Mouse (Mus musculus): ENCODE measurements at regions not wholly inside any gene's neighbourhood (a gene's known extent, or its start where the extent isn't known, plus 50 kb on each side); places are given as distances from the start of the nearest gene placed in this dataset.

DNA sequence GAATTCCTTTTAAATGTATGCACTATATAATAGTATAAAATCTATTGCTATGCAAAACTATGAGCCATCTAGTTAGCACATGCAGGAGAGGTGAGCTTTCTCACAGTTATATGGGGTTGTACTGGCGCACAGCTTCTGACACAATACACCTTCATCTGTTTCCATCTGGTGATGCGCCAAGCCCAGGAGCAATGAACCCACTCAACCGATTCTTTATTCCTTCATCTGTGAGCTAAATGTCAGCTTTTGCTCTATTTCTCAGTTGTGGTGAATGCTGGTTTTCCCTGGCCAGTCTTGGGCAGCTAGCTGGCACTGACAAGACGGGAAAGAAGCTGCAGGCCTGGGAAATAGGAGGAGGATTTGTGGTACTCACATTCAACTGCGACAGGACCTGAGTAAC is 225.4 kb downstream of the Gm19410 start:
- TF ChIP-seq CTCF (conservative IDR thresholded peaks at IDR 0.05; ENCODE audit: insufficient read depth, insufficient read length, low read depth, low read length) (no peak), POLR2A (IDR thresholded peaks at IDR 0.05; ENCODE audit: low read depth, low read length) (no peak)
- Histone ChIP-seq H3K27ac (ENCODE audit: insufficient read depth, low read depth, low read length) (no peak overlapping the region), H3K4me1 (ENCODE audit: control insufficient read depth, insufficient read depth, low read length) (no peaks in the 10 kb centered on the region), H3K4me3 (ENCODE audit: insufficient read depth, low read depth, low read length) (no peak overlapping the region), H3K27me3 (replicated peaks; ENCODE audit: control insufficient read depth, insufficient read depth, low read length) (no peaks in the 10 kb centered on the region), H3K36me3 (ENCODE audit: control insufficient read depth, insufficient read depth, low read length) (no peaks in the 10 kb centered on the region)
- 88% methylated on average over 5 of the region's 5 CpGs for WGBS
- DNase-seq = no peak

DNA sequence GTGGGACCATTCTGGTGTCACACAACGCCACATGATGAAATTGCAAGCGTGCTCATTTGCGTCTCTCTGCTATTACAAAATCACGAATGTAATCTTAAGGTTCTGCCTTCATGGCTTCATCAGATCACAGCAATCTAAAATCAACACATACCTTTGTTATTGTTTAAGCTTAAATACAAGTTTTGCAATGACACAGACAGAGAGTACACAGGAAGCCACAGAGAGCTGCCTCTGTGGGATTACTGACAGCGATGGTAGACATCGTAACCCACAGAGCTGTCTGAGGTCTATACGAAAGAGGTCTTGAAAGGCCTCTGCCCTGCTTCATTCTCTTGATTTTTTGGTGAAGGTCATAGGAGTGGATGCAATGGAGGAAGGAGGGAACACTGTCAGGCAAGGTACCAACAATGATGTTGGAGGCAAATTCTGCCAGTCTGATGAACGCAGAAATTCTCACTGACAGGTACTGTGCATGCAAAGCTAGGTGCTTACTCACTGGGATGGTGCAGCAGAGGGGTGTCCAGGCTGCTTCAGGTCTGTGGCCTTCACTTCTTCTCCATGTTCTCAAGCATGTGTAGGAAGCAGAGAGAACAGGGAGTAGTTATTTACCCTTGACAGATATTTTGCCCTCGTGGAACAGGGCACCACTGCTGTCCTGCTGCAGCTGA is 226.5 kb downstream of the Gm19410 start:
- Histone ChIP-seq H3K4me3 (ENCODE audit: insufficient read depth, low read depth, low read length) (no peak overlapping the region), H3K4me1 (ENCODE audit: control insufficient read depth, insufficient read depth, low read length) (no peaks in the 10 kb centered on the region), H3K27ac (ENCODE audit: insufficient read depth, low read depth, low read length) (no peak overlapping the region), H3K27me3 (replicated peaks; ENCODE audit: control insufficient read depth, insufficient read depth, low read length) (no peaks in the 10 kb centered on the region), H3K36me3 (ENCODE audit: control insufficient read depth, insufficient read depth, low read length) (no peaks in the 10 kb centered on the region)
- WGBS = 89% methylated on average over 9 of the region's 9 CpGs
- no peak for DNase-seq
- no peak for TF ChIP-seq CTCF (conservative IDR thresholded peaks at IDR 0.05; ENCODE audit: insufficient read depth, insufficient read length, low read depth, low read length)

DNA sequence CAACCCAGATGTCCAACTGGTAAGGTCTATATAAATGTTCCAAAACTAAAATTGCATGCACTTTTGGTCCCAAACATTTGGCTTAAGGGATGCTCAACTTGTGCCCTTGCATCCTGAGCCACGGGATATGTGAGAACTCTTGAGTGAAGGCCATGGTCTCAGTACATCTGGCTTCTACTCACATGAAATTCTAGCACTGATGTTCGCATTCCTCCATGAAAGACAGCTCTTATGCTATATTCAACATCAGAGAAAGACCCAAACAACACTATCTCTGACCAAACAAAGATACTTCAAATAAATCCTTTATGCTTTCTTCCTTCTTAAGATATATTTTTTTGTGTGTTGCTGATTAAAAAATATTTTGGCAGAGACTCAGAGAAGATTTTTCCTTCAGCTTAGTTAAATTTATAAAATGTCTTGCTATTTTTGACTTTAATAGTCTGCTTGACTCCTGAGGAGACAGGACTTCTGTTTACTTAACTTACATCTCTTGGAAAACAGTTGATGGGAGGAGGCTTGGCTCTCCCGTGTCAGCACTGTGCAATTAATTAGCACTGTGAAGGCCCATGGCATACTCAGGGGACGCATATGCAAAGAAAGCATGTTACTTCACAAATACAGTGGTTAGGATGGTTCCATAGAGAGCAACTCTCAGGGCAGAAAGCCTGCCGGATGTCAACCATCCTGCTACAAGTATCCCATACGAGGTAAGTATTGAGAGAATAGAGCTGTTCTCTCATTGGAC is 230.9 kb downstream of the Gm19410 start:
- Histone ChIP-seq H3K27me3 (replicated peaks; ENCODE audit: control insufficient read depth, insufficient read depth, low read length) (no peaks in the 10 kb centered on the region), H3K4me3 (ENCODE audit: insufficient read depth, low read depth, low read length) (no peak overlapping the region), H3K4me1 (ENCODE audit: control insufficient read depth, insufficient read depth, low read length) (no peaks in the 10 kb centered on the region), H3K36me3 (ENCODE audit: control insufficient read depth, insufficient read depth, low read length) (no peaks in the 10 kb centered on the region), H3K27ac (ENCODE audit: insufficient read depth, low read depth, low read length) (no peak overlapping the region)
- no peak for DNase-seq
- 74% methylated on average over 6 of the region's 6 CpGs for WGBS
- TF ChIP-seq CTCF (conservative IDR thresholded peaks at IDR 0.05; ENCODE audit: insufficient read depth, insufficient read length, low read depth, low read length) = no peak
- no peak for TF ChIP-seq POLR2A (IDR thresholded peaks at IDR 0.05; ENCODE audit: low read depth, low read length)

DNA sequence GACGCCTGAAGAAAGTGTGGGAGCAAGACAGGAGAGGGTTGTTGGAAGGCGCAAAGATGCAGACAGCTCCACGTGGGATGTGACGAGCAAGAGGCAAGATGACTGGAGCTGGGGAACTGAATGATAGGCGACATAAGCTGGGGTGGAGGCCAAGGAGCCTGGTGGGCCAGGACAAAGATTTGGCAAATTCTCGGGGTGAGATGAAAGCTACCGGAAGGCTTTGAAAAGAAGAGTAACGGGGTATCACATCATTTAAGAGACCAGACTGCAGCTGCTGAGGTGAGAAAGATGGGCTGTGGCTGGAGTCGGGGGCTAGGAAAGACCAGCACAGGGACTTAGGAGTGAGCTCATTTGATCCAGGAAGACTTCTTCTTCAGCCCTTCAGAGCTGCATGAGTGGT is 234.0 kb downstream of the Gm19410 start:
- no peak for DNase-seq
- H3K27ac ChIP-seq (ENCODE audit: insufficient read depth, low read depth, low read length) = no peak overlapping the region
- H3K27me3 ChIP-seq (replicated peaks; ENCODE audit: control insufficient read depth, insufficient read depth, low read length) = no peaks in the 10 kb centered on the region
- no peaks in the 10 kb centered on the region for H3K4me1 ChIP-seq (ENCODE audit: control insufficient read depth, insufficient read depth, low read length)
- no peak overlapping the region for H3K4me3 ChIP-seq (ENCODE audit: insufficient read depth, low read depth, low read length)
- WGBS = 87% methylated on average over 9 of the region's 9 CpGs
- H3K36me3 ChIP-seq (ENCODE audit: control insufficient read depth, insufficient read depth, low read length) = no peaks in the 10 kb centered on the region
- TF ChIP-seq CTCF (conservative IDR thresholded peaks at IDR 0.05; ENCODE audit: insufficient read depth, insufficient read length, low read depth, low read length) (no peak), POLR2A (IDR thresholded peaks at IDR 0.05; ENCODE audit: low read depth, low read length) (no peak)

DNA sequence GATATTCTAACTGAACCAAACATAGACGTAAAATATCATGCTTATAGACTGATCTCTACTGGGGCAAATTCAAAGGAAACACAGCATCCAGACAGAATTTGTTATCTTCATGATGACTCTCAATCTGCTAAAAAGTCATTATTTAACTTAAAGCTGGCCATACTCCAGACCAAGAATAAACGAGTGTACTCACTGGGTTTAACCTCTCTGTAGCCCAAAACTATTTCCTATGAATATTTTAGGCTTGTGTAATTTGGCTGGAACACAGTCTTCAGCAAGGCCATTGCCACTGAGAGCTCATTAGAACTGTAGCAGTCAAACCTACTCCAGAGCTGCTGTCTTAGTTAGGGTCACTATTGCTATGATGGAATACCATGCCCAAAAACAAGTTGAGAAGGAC is 238.8 kb downstream of the Gm19410 start:
- TF ChIP-seq CTCF (conservative IDR thresholded peaks at IDR 0.05; ENCODE audit: insufficient read depth, insufficient read length, low read depth, low read length) = no peak
- TF ChIP-seq POLR2A (IDR thresholded peaks at IDR 0.05; ENCODE audit: low read depth, low read length) = no peak
- DNase-seq = no peak
- no peaks in the 10 kb centered on the region for H3K27me3 ChIP-seq (replicated peaks; ENCODE audit: control insufficient read depth, insufficient read depth, low read length)
- H3K4me1 ChIP-seq (ENCODE audit: control insufficient read depth, insufficient read depth, low read length) = no peaks in the 10 kb centered on the region
- H3K4me3 ChIP-seq (ENCODE audit: insufficient read depth, low read depth, low read length) = no peak overlapping the region
- no peak overlapping the region for H3K27ac ChIP-seq (ENCODE audit: insufficient read depth, low read depth, low read length)
- 55% methylated on average over 2 of the region's 2 CpGs for WGBS
- H3K36me3 ChIP-seq (ENCODE audit: control insufficient read depth, insufficient read depth, low read length) = no peaks in the 10 kb centered on the region

DNA sequence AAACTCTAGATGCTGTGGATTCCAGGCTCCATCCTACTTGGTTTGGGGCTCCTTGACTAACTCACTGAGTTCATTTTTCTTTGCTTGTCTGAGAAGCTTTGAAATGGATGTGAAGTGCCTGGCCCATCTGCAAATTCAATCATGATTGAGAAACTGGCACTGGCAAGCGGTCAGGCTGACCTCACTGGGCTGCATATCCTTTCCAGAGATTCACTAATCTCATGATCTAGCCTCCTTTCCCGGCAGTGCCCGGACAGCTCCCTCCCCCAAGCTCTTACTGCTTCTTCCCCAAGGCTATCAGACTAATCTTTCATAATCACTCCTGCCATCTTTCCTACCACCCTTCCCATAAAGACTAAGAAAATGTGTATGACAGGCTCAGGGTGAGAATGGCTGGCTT is 239.9 kb downstream of the Gm19410 start:
- 56% methylated on average over 3 of the region's 3 CpGs for WGBS
- Histone ChIP-seq H3K4me3 (ENCODE audit: insufficient read depth, low read depth, low read length) (no peak overlapping the region), H3K27me3 (replicated peaks; ENCODE audit: control insufficient read depth, insufficient read depth, low read length) (no peaks in the 10 kb centered on the region), H3K4me1 (ENCODE audit: control insufficient read depth, insufficient read depth, low read length) (no peaks in the 10 kb centered on the region), H3K27ac (ENCODE audit: insufficient read depth, low read depth, low read length) (no peak overlapping the region), H3K36me3 (ENCODE audit: control insufficient read depth, insufficient read depth, low read length) (no peaks in the 10 kb centered on the region)
- TF ChIP-seq CTCF (conservative IDR thresholded peaks at IDR 0.05; ENCODE audit: insufficient read depth, insufficient read length, low read depth, low read length) (no peak), POLR2A (IDR thresholded peaks at IDR 0.05; ENCODE audit: low read depth, low read length) (no peak)
- no peak for DNase-seq

DNA sequence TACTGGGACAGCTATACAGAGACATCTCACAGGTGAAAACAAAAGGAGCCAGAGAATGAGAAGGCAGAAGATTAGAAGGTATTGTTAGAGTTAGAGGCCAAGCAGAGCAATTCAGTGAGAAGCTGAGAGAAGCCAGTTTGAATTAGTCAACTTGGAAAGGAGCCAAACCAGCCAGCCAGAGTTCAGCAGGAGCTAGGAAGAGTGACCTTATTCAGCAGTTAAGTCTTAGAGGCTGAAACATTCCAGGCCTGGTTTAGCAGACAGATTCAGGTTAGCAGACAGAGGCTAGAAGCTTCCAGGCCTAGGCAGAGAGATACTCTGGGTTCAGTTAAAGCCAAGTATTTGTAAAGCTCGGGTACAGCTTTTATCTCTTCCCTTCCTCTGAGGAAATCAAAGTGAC is 242.1 kb downstream of the Gm19410 start:
- no peaks in the 10 kb centered on the region for H3K36me3 ChIP-seq (ENCODE audit: control insufficient read depth, insufficient read depth, low read length)
- peak; percentile 26 for DNase-seq
- no peaks in the 10 kb centered on the region for H3K27me3 ChIP-seq (replicated peaks; ENCODE audit: control insufficient read depth, insufficient read depth, low read length)
- TF ChIP-seq CTCF (conservative IDR thresholded peaks at IDR 0.05; ENCODE audit: insufficient read depth, insufficient read length, low read depth, low read length) (no peak), POLR2A (IDR thresholded peaks at IDR 0.05; ENCODE audit: low read depth, low read length) (no peak)
- H3K4me1 ChIP-seq (ENCODE audit: control insufficient read depth, insufficient read depth, low read length) = no peaks in the 10 kb centered on the region
- H3K4me3 ChIP-seq (ENCODE audit: insufficient read depth, low read depth, low read length) = no peak overlapping the region
- 92% methylated on average over 1 of the region's 1 CpGs for WGBS
- no peak overlapping the region for H3K27ac ChIP-seq (ENCODE audit: insufficient read depth, low read depth, low read length)
